Mouse (Mus musculus) ES-Bruce4 (cell line): ENCODE measurements at regions not wholly inside any gene's neighbourhood (a gene's known extent, or its start where the extent isn't known, plus 50 kb on each side); places are given as distances from the start of the nearest gene placed in this dataset.

Experiments
- H3K27ac ChIP-seq: 2 replicates; pipeline ENCODE4 v1.5.1; 2012; ENCODE audit warnings: low read length, inconsistent platforms; ENCODE audit not compliant: insufficient read depth
- H3K27me3 ChIP-seq: 2 replicates; pipeline ENCODE4 v1.6.1; 2012; ENCODE audit warnings: mild to moderate bottlenecking, low read length, inconsistent platforms; ENCODE audit not compliant: control insufficient read depth, poor library complexity, insufficient read depth, severe bottlenecking
- H3K36me3 ChIP-seq: 2 replicates; pipeline ENCODE4 v1.6.1; 2012; ENCODE audit warnings: inconsistent platforms, mild to moderate bottlenecking, low read length, moderate library complexity; ENCODE audit not compliant: control insufficient read depth, poor library complexity, insufficient read depth, severe bottlenecking
- H3K4me1 ChIP-seq: one replicate; pipeline ENCODE4 v1.8.1; 2011; ENCODE audit warnings: low read length; ENCODE audit not compliant: control insufficient read depth, insufficient read depth
- H3K4me3 ChIP-seq: 2 replicates; pipeline ENCODE4 v1.5.1; 2011; ENCODE audit warnings: low read depth, mild to moderate bottlenecking, low read length
- H3K9ac ChIP-seq: 2 replicates; pipeline ENCODE4 v1.6.1; 2012; ENCODE audit warnings: low read depth, mild to moderate bottlenecking, inconsistent platforms; ENCODE audit not compliant: poor library complexity, severe bottlenecking
- H3K9me3 ChIP-seq: replicated peaks from 2 replicates; pipeline ENCODE4 v1.6.1; 2012; ENCODE audit warnings: mild to moderate bottlenecking, low read length, inconsistent platforms; ENCODE audit not compliant: control insufficient read depth, poor library complexity, insufficient read depth, severe bottlenecking
- CTCF ChIP-seq: IDR thresholded peaks from one replicate; pipeline ENCODE4 v1.8.1; 2011; ENCODE audit warnings: low read depth, low read length
- EP300 ChIP-seq: IDR thresholded peaks from 2 replicates; pipeline ENCODE4 v1.6.1; 2011; ENCODE audit warnings: low read depth, low read length; ENCODE audit not compliant: insufficient read depth
- POLR2A ChIP-seq: IDR thresholded peaks from one replicate; pipeline ENCODE4 v1.8.1; 2011; ENCODE audit warnings: low read length; ENCODE audit not compliant: insufficient read depth

- Histone ChIP-seq H3K27ac (no peak overlapping the region), H3K9me3 (no peaks in the 10 kb centered on the region), H3K27me3 (no peaks in the 10 kb centered on the region), H3K9ac (no peak overlapping the region), H3K4me1 (no peaks in the 10 kb centered on the region), H3K4me3 (no peak overlapping the region), H3K36me3 (no peaks in the 10 kb centered on the region)
- TF ChIP-seq EP300 = no peak
- no peak for TF ChIP-seq CTCF
- TF ChIP-seq POLR2A = no peak
Measured at GRCm38 (mm10) chr13:82371579-82371978, 588.7 kb downstream of the Cetn3 start.

- Histone ChIP-seq H3K27me3 (no peaks in the 10 kb centered on the region), H3K4me1 (no peaks in the 10 kb centered on the region), H3K9ac (no peak overlapping the region), H3K27ac (no peak overlapping the region), H3K36me3 (no peaks in the 10 kb centered on the region), H3K9me3 (no peaks in the 10 kb centered on the region), H3K4me3 (no peak overlapping the region)
- TF ChIP-seq POLR2A (no peak), CTCF (no peak), EP300 (no peak)
Measured at GRCm38 (mm10) chr13:82372612-82373011, 589.7 kb downstream of the Cetn3 start.

GRCm38 (mm10) chr13:82392908-82393307 is 610.0 kb downstream of the Cetn3 start:
- no peak for TF ChIP-seq EP300
- TF ChIP-seq POLR2A = no peak
- TF ChIP-seq CTCF = no peak
- no peak overlapping the region for H3K27ac ChIP-seq
- no peak overlapping the region for H3K9ac ChIP-seq
- H3K27me3 ChIP-seq = no peaks in the 10 kb centered on the region
- H3K9me3 ChIP-seq = no peaks in the 10 kb centered on the region
- H3K4me1 ChIP-seq = no peaks in the 10 kb centered on the region
- H3K36me3 ChIP-seq = no peaks in the 10 kb centered on the region
- no peak overlapping the region for H3K4me3 ChIP-seq

- Histone ChIP-seq H3K27ac (no peak overlapping the region), H3K27me3 (no peaks in the 10 kb centered on the region), H3K9ac (no peak overlapping the region), H3K9me3 (no peaks in the 10 kb centered on the region), H3K4me1 (no peaks in the 10 kb centered on the region), H3K36me3 (no peaks in the 10 kb centered on the region), H3K4me3 (no peak overlapping the region)
- no peak for TF ChIP-seq POLR2A
Measured at GRCm38 (mm10) chr13:82393496-82393895, 610.6 kb downstream of the Cetn3 start.

- Histone ChIP-seq H3K9ac (no peak overlapping the region), H3K4me1 (no peaks in the 10 kb centered on the region), H3K27me3 (no peaks in the 10 kb centered on the region), H3K27ac (no peak overlapping the region), H3K4me3 (no peak overlapping the region), H3K36me3 (no peaks in the 10 kb centered on the region), H3K9me3 (no peaks in the 10 kb centered on the region)
- no peak for TF ChIP-seq EP300
- TF ChIP-seq POLR2A = no peak
- no peak for TF ChIP-seq CTCF
Measured at GRCm38 (mm10) chr13:82413677-82414076, 630.8 kb downstream of the Cetn3 start.

- Histone ChIP-seq H3K9me3 (no peaks in the 10 kb centered on the region), H3K4me3 (no peak overlapping the region), H3K9ac (no peak overlapping the region), H3K27me3 (no peaks in the 10 kb centered on the region), H3K4me1 (no peaks in the 10 kb centered on the region), H3K36me3 (no peaks in the 10 kb centered on the region), H3K27ac (no peak overlapping the region)
- no peak for TF ChIP-seq CTCF
- no peak for TF ChIP-seq POLR2A
- TF ChIP-seq EP300 = no peak
Measured at GRCm38 (mm10) chr13:82420966-82421365, 638.1 kb downstream of the Cetn3 start.
